Mouse (Mus musculus) G1E (cell line): ENCODE data around the gene Txnrd2.

ENCODE experiments used
- CTCF ChIP-seq: IDR thresholded peaks from 2 replicates; pipeline ENCODE4 v1.5.1; 2012; ENCODE audit warnings: low read depth, low read length, inconsistent platforms, mixed read lengths
- GATA1 ChIP-seq: IDR thresholded peaks from 2 replicates; pipeline ENCODE4 v1.6.1; 2012; ENCODE audit warnings: borderline replicate concordance, low read length, inconsistent platforms, mixed read lengths
- GATA2 ChIP-seq: IDR thresholded peaks from 2 replicates; pipeline ENCODE4 v1.6.1; 2012; ENCODE audit warnings: low read depth, low read length, inconsistent platforms, borderline replicate concordance
- POLR2AphosphoS5 ChIP-seq: IDR thresholded peaks from 2 replicates; pipeline ENCODE4 v1.6.1; 2012; ENCODE audit warnings: low read depth, low read length, inconsistent platforms; ENCODE audit not compliant: insufficient replicate concordance
- TAL1 ChIP-seq: conservative IDR thresholded peaks from 2 replicates; pipeline ENCODE4 v1.6.1; 2012; ENCODE audit warnings: low read depth, low read length, inconsistent platforms, mixed read lengths

GRCm38 (mm10) chr16:18420571-18420970, 5.6 kb upstream of the Txnrd2 start:
- TF ChIP-seq CTCF (no peak), TAL1 (no peak), POLR2AphosphoS5 (no peak), GATA1 (no peak), GATA2 (no peak)
